Mouse (Mus musculus) neural tube, embryonic 13.5 days (tissue): ENCODE results near the gene Vmn2r63. TPM values are rescaled to one million over a fixed set of nuclear protein-coding genes. Genes with fewer than 3 reads are reported as not detected.
"Not testable (repeated sequence)": the region's sequence is repeated elsewhere in the genome, so short reads cannot be mapped to it uniquely, and the experiment has no call there.

ENCODE experiments used
- ATAC-seq: fragments of 200-750 bp; cut with Nextera tagmentation; 2 replicates; pipeline ENCODE4 v1.8.0; 2017; ENCODE audit warnings: low read depth, mild to moderate bottlenecking, moderate TSS enrichment, moderate library complexity
- H3K27ac ChIP-seq: fragments of 300-500 bp; sonication (generic); replicated peaks from 2 replicates; pipeline ENCODE4 v1.5.1; 2015; ENCODE audit warnings: moderate library complexity, mild to moderate bottlenecking, inconsistent platforms
- H3K27me3 ChIP-seq: fragments of 300-500 bp; sonication (generic); 2 replicates; pipeline ENCODE4 v1.6.1; 2015; ENCODE audit warnings: mild to moderate bottlenecking, inconsistent platforms
- H3K36me3 ChIP-seq: fragments of 300-500 bp; sonication (generic); 2 replicates; pipeline ENCODE4 v1.6.1; 2015; ENCODE audit warnings: mild to moderate bottlenecking, inconsistent platforms
- H3K4me1 ChIP-seq: fragments of 300-500 bp; sonication (generic); replicated peaks from 2 replicates; pipeline ENCODE4 v1.6.1; 2015; ENCODE audit warnings: inconsistent platforms
- H3K4me2 ChIP-seq: fragments of 300-500 bp; sonication (generic); 2 replicates; pipeline ENCODE4 v1.6.1; 2015; ENCODE audit warnings: inconsistent platforms, mild to moderate bottlenecking, moderate library complexity
- H3K4me3 ChIP-seq: fragments of 300-500 bp; sonication (generic); 2 replicates; pipeline ENCODE4 v1.5.1; 2015; ENCODE audit warnings: mild to moderate bottlenecking, inconsistent platforms
- H3K9ac ChIP-seq: fragments of 300-500 bp; sonication (generic); 2 replicates; pipeline ENCODE4 v1.6.1; 2015; ENCODE audit warnings: moderate library complexity, mild to moderate bottlenecking, inconsistent platforms
- H3K9me3 ChIP-seq: fragments of 300-500 bp; sonication (generic); 2 replicates; pipeline ENCODE4 v1.6.1; 2016; ENCODE audit warnings: inconsistent platforms
- WGBS: fragments of 180-500 bp; shearing (Covaris S2); methylation state at CpG from one replicate; pipeline ENCODE4 v1.1.7; 2015; 5-methylcytosine and 5-hydroxymethylcytosine counted together
- microRNA-seq: library from miRNA; unstranded; fragments of <30 nt; microRNA quantifications from one replicate; pipeline ENCODE4, GENCODE M21; 2016
- polyA plus RNA-seq: library from polyadenylated mRNA; unstranded; fragments of >200 nt; fragmentation: Nextera tagmentation; extraction: Ambion mirVana; gene quantifications from 2 replicates; pipeline ENCODE4 v1.2.1, GENCODE M21; 2015

Vmn2r63 gene
- not detected in 2 replicates for polyA plus RNA-seq

GRCm38 (mm10) chr7:42933722-42934121 lies at the start of gene Vmn2r63:
Gene Vmn2r63, minus strand, starts transcription at chr7:42933822.
- not testable (repeated sequence) for H3K27ac ChIP-seq, H3K4me1 ChIP-seq, H3K4me2 ChIP-seq, H3K36me3 ChIP-seq, H3K9ac ChIP-seq, H3K4me3 ChIP-seq, ATAC-seq, H3K27me3 ChIP-seq, H3K9me3 ChIP-seq

GRCm38 (mm10) chr7:42980739-42981138 lies 47.1 kb upstream of the Vmn2r63 start:
- Histone ChIP-seq H3K4me2 (no peak overlapping the region), H3K4me3 (no peak overlapping the region), H3K9ac (no peak overlapping the region), H3K9me3 (peaks cover 74% of the 10 kb centered on the region), H3K36me3 (no peaks in the 10 kb centered on the region), H3K27me3 (no peaks in the 10 kb centered on the region), H3K4me1 (no peaks in the 10 kb centered on the region), H3K27ac (no peak overlapping the region)
- 92% methylated on average over 10 of the region's 10 CpGs for WGBS
- ATAC-seq = no peak

GRCm38 (mm10) chr7:42980098-42980497 lies 46.5 kb upstream of the Vmn2r63 start:
- no peak overlapping the region for H3K4me2 ChIP-seq
- no peak for ATAC-seq
- no peak overlapping the region for H3K27ac ChIP-seq
- H3K27me3 ChIP-seq = no peaks in the 10 kb centered on the region
- no peaks in the 10 kb centered on the region for H3K4me1 ChIP-seq
- peaks cover 71% of the 10 kb centered on the region for H3K9me3 ChIP-seq
- WGBS = 87% methylated on average over 11 of the region's 11 CpGs
- H3K9ac ChIP-seq = no peak overlapping the region
- H3K4me3 ChIP-seq = no peak overlapping the region
- no peaks in the 10 kb centered on the region for H3K36me3 ChIP-seq

GRCm38 (mm10) chr7:42965246-42965645 lies 31.6 kb upstream of the Vmn2r63 start:
- peaks cover 50% of the 10 kb centered on the region for H3K9me3 ChIP-seq
- no peaks in the 10 kb centered on the region for H3K4me1 ChIP-seq
- H3K27ac ChIP-seq = no peak overlapping the region
- H3K4me3 ChIP-seq = no peak overlapping the region
- no peaks in the 10 kb centered on the region for H3K27me3 ChIP-seq
- no peaks in the 10 kb centered on the region for H3K36me3 ChIP-seq
- no peak overlapping the region for H3K4me2 ChIP-seq
- no peak for ATAC-seq
- 64% methylated on average over 9 of the region's 9 CpGs for WGBS
- no peak overlapping the region for H3K9ac ChIP-seq

- not testable (repeated sequence) for H3K27ac ChIP-seq, ATAC-seq, H3K9ac ChIP-seq, H3K4me1 ChIP-seq, H3K4me2 ChIP-seq, H3K36me3 ChIP-seq, H3K27me3 ChIP-seq, H3K4me3 ChIP-seq
- peaks cover 29% of the 10 kb centered on the region for H3K9me3 ChIP-seq
- WGBS = 90% methylated on average over 2 of the region's 2 CpGs
These were observed 35.6 kb downstream of the Vmn2r63 start for GRCm38 (mm10) chr7:42898067-42898466.

- Histone ChIP-seq H3K9me3 (peaks cover 17% of the 10 kb centered on the region; the same call in 1 of the 2 replicates), H3K9ac (no peak overlapping the region), H3K27ac (no peak overlapping the region), H3K4me1 (no peaks in the 10 kb centered on the region), H3K36me3 (no peaks in the 10 kb centered on the region), H3K4me3 (no peak overlapping the region), H3K4me2 (no peak overlapping the region), H3K27me3 (no peaks in the 10 kb centered on the region)
- no peak for ATAC-seq
- 46% methylated on average over 23 of the region's 23 CpGs for WGBS
These were observed 55.5 kb downstream of the Vmn2r63 start for GRCm38 (mm10) chr7:42878090-42878489.

- 85% methylated on average over 8 of the region's 8 CpGs for WGBS
- not testable (repeated sequence) for H3K36me3 ChIP-seq, H3K27ac ChIP-seq, H3K4me2 ChIP-seq, H3K4me3 ChIP-seq, H3K4me1 ChIP-seq, H3K9ac ChIP-seq, H3K27me3 ChIP-seq, ATAC-seq
- peaks cover 13% of the 10 kb centered on the region for H3K9me3 ChIP-seq
These were observed 66.7 kb downstream of the Vmn2r63 start, which contains the start of gene Gm2381 for GRCm38 (mm10) chr7:42866801-42867458. Gene Gm2381, minus strand, starts transcription at chr7:42867234.

Small RNAs within 50 kb of the gene (microRNA-seq; reads per million reads assigned to microRNA genes)
- gene Gm23256 = not detected

Other genes with a start within 250 kb of the Vmn2r63 start
- gene Zfp975, start 241.1 kb downstream of the Vmn2r63 start, polyA plus RNA-seq = 6.0 and 7.5 TPM in 2 replicates
- not detected in 2 replicates for gene Gm17067, start 206.8 kb downstream of the Vmn2r63 start, polyA plus RNA-seq
- gene Vmn2r62, start 140.3 kb downstream of the Vmn2r63 start, polyA plus RNA-seq = not detected in 2 replicates
- not detected in 2 replicates for gene Gm2381, start 66.6 kb downstream of the Vmn2r63 start, polyA plus RNA-seq
- not detected in 2 replicates for gene Gm9268, start 84.9 kb upstream of the Vmn2r63 start, polyA plus RNA-seq
- gene Zfp936, start 180.4 kb upstream of the Vmn2r63 start, polyA plus RNA-seq = not detected in 2 replicates